Mouse (Mus musculus): ENCODE data around the gene Tfec.

Tfec gene

GRCm38 (mm10) chr6:16898251-16898862 lies at the start of gene Tfec:
Gene Tfec (minus strand): TSS chr6:16898441.
- DNase-seq (ENCODE audit: low spot score): no peak

GRCm38 (mm10) chr6:16947837-16948236 lies 49.6 kb upstream of the Tfec start:
- no peak for DNase-seq (ENCODE audit: low spot score)

- no peak for DNase-seq (ENCODE audit: low spot score)
Observed at GRCm38 (mm10) chr6:16943513-16943912, 45.3 kb upstream of the Tfec start.

- DNase-seq (ENCODE audit: low spot score): no peak
Observed at GRCm38 (mm10) chr6:16942433-16942832, 44.2 kb upstream of the Tfec start.

- no peak for DNase-seq (ENCODE audit: low spot score)
Observed at GRCm38 (mm10) chr6:16931059-16931458, 32.8 kb upstream of the Tfec start.

GRCm38 (mm10) chr6:16920111-16920656 lies 21.9 kb upstream of the Tfec start:
- DNase-seq (ENCODE audit: low spot score): no peak

GRCm38 (mm10) chr6:16891819-16892218 lies 6.4 kb downstream of the Tfec start:
- no peak for DNase-seq (ENCODE audit: low spot score)

GRCm38 (mm10) chr6:16883537-16884307 lies 14.5 kb downstream of the Tfec start:
- DNase-seq (ENCODE audit: low spot score): no peak

- no peak for DNase-seq (ENCODE audit: low spot score)
Observed at GRCm38 (mm10) chr6:16874021-16874542, 24.2 kb downstream of the Tfec start.

- DNase-seq (ENCODE audit: low spot score): no peak
Observed at GRCm38 (mm10) chr6:16870067-16870466, 28.2 kb downstream of the Tfec start.

GRCm38 (mm10) chr6:16868314-16868713 lies 29.9 kb downstream of the Tfec start:
- DNase-seq (ENCODE audit: low spot score): no peak

GRCm38 (mm10) chr6:16862753-16863508 lies 35.3 kb downstream of the Tfec start:
- no peak for DNase-seq (ENCODE audit: low spot score)

GRCm38 (mm10) chr6:16862050-16862449 lies 36.2 kb downstream of the Tfec start:
- no peak for DNase-seq (ENCODE audit: low spot score)

GRCm38 (mm10) chr6:16855879-16856545 lies 42.2 kb downstream of the Tfec start:
- DNase-seq (ENCODE audit: low spot score): no peak

GRCm38 (mm10) chr6:16854977-16855376 lies 43.3 kb downstream of the Tfec start:
- DNase-seq (ENCODE audit: low spot score): no peak

- no peak for DNase-seq (ENCODE audit: low spot score)
Observed at GRCm38 (mm10) chr6:16846521-16846920, 51.7 kb downstream of the Tfec start.

- DNase-seq (ENCODE audit: low spot score): no peak
Observed at GRCm38 (mm10) chr6:16835631-16836030, 62.6 kb downstream of the Tfec start.

- no peak for DNase-seq (ENCODE audit: low spot score)
Observed at GRCm38 (mm10) chr6:16828304-16828703, 69.9 kb downstream of the Tfec start.

GRCm38 (mm10) chr6:16821985-16822384 lies 76.3 kb downstream of the Tfec start:
- no peak for DNase-seq (ENCODE audit: low spot score)

GRCm38 (mm10) chr6:16806302-16806701 lies 91.9 kb downstream of the Tfec start:
- no peak for DNase-seq (ENCODE audit: low spot score)

GRCm38 (mm10) chr6:16797669-16798068 lies 100.6 kb downstream of the Tfec start:
- DNase-seq (ENCODE audit: low spot score): no peak

- no peak for DNase-seq (ENCODE audit: low spot score)
Observed at GRCm38 (mm10) chr6:16796914-16797313, 101.3 kb downstream of the Tfec start.

All from testis, postnatal 14 days (tissue).